Mouse (Mus musculus): ENCODE results near the gene Nudt11.

- no peak for TF ChIP-seq CTCF (IDR thresholded peaks at IDR 0.05; ENCODE audit: low read depth)
- no peak for TF ChIP-seq EP300 (IDR thresholded peaks at IDR 0.05; ENCODE audit: low read depth)
Observed at GRCm38 (mm10) chrX:6061563-6061962, 14.3 kb downstream of the Nudt11 start.
